Mouse (Mus musculus): ENCODE data around the gene Osbpl3. TPM values are rescaled to one million over a fixed set of nuclear protein-coding genes. Genes with fewer than 3 reads are reported as not detected.

The Osbpl3 gene
- polyA plus RNA-seq, 1 experiment from 2014 or later: 5.3 TPM

DNA sequence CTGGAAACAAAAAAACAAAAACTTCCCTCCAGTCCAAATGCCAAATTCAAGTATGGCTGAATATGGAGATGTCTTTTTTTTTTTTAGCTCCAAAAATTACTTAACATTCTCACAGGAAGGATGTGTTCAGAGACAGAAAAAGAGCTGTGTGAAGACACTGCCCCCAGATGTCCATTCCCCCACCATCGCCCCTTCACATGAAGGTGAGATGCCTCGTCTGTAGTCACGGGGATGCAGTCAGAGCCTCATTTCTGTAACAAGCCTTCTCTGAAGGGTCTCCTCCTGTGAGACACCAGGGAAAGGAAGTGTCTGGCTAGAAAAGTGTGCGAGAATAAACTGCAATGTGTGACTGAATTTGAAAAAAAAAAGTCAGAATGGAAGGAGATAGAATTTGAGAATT, 53.1 kb downstream of the Osbpl3 start:
- H3K4me3 ChIP-seq (replicated peaks; ENCODE audit: low read length): no peak overlapping the region
- H3K4me2 ChIP-seq (ENCODE audit: low read length): no peak overlapping the region
- WGBS: 85% methylated on average over 4 of the region's 4 CpGs
- no peaks in the 10 kb centered on the region for H3K4me1 ChIP-seq (replicated peaks; ENCODE audit: control insufficient read depth, insufficient read depth, low read length)
- no peak for ATAC-seq
- no peaks in the 10 kb centered on the region for H3K9me3 ChIP-seq (ENCODE audit: control insufficient read depth, low read length)
- H3K27me3 ChIP-seq (replicated peaks; ENCODE audit: control insufficient read depth, insufficient read depth, low read length): no peaks in the 10 kb centered on the region
- H3K36me3 ChIP-seq (ENCODE audit: control insufficient read depth, insufficient read depth): no peaks in the 10 kb centered on the region
- H3K27ac ChIP-seq (ENCODE audit: low read length): no peak overlapping the region
- H3K9ac ChIP-seq (replicated peaks; ENCODE audit: low read depth, low read length): no peak overlapping the region

GRCm38 (mm10) chr6:50400234-50400633, 55.8 kb downstream of the Osbpl3 start:
- H3K4me1 ChIP-seq (replicated peaks; ENCODE audit: control insufficient read depth, insufficient read depth, low read length): no peaks in the 10 kb centered on the region
- H3K36me3 ChIP-seq (ENCODE audit: control insufficient read depth, insufficient read depth): no peaks in the 10 kb centered on the region
- H3K9me3 ChIP-seq (ENCODE audit: control insufficient read depth, low read length): no peaks in the 10 kb centered on the region
- no peak overlapping the region for H3K4me2 ChIP-seq (ENCODE audit: low read length)
- H3K9ac ChIP-seq (replicated peaks; ENCODE audit: low read depth, low read length): no peak overlapping the region
- no peak for ATAC-seq
- no peaks in the 10 kb centered on the region for H3K27me3 ChIP-seq (replicated peaks; ENCODE audit: control insufficient read depth, insufficient read depth, low read length)
- H3K4me3 ChIP-seq (replicated peaks; ENCODE audit: low read length): no peak overlapping the region
- WGBS: 85% methylated on average over 6 of the region's 6 CpGs
- H3K27ac ChIP-seq (ENCODE audit: low read length): no peak overlapping the region

- H3K4me1 ChIP-seq (replicated peaks; ENCODE audit: control insufficient read depth, insufficient read depth, low read length): no peaks in the 10 kb centered on the region
- WGBS: 53% methylated on average over 6 of the region's 7 CpGs
- H3K27me3 ChIP-seq (replicated peaks; ENCODE audit: control insufficient read depth, insufficient read depth, low read length): no peaks in the 10 kb centered on the region
- H3K4me2 ChIP-seq (ENCODE audit: low read length): no peak overlapping the region
- no peak overlapping the region for H3K9ac ChIP-seq (replicated peaks; ENCODE audit: low read depth, low read length)
- no peaks in the 10 kb centered on the region for H3K9me3 ChIP-seq (ENCODE audit: control insufficient read depth, low read length)
- H3K27ac ChIP-seq (ENCODE audit: low read length): no peak overlapping the region
- H3K4me3 ChIP-seq (replicated peaks; ENCODE audit: low read length): no peak overlapping the region
- no peak for ATAC-seq
- H3K36me3 ChIP-seq (ENCODE audit: control insufficient read depth, insufficient read depth): no peaks in the 10 kb centered on the region
Measured at GRCm38 (mm10) chr6:50399427-50400195, 56.4 kb downstream of the Osbpl3 start.

- 97% methylated on average over 6 of the region's 6 CpGs for WGBS
- Histone ChIP-seq H3K27ac (ENCODE audit: low read length) (no peak overlapping the region), H3K4me2 (ENCODE audit: low read length) (no peak overlapping the region), H3K9me3 (ENCODE audit: control insufficient read depth, low read length) (no peaks in the 10 kb centered on the region), H3K4me1 (replicated peaks; ENCODE audit: control insufficient read depth, insufficient read depth, low read length) (no peaks in the 10 kb centered on the region), H3K36me3 (ENCODE audit: control insufficient read depth, insufficient read depth) (no peaks in the 10 kb centered on the region), H3K27me3 (replicated peaks; ENCODE audit: control insufficient read depth, insufficient read depth, low read length) (no peaks in the 10 kb centered on the region), H3K9ac (replicated peaks; ENCODE audit: low read depth, low read length) (no peak overlapping the region), H3K4me3 (replicated peaks; ENCODE audit: low read length) (no peak overlapping the region)
- ATAC-seq: no peak
Measured at GRCm38 (mm10) chr6:50398324-50398723, 57.7 kb downstream of the Osbpl3 start.

DNA sequence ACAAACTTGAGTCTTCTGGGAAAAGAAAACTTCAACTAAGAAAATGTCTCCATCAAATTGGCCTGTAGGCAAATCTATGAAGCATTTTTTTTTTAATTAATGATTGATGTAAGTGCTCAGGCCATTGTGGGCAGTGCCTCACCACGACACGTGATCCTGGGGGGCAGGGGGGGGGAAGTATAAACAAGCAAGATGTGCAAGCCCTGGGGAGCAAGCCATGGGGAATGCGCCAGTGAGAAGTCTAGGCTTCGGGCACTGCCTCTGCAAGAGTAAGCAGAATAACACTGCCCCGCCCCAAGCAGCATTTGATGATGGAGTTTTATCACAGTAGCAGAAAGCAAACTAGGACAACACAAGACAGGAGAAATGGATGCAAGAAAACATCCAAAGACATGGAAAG, 58.9 kb downstream of the Osbpl3 start:
- ATAC-seq: no peak
- 66% methylated on average over 5 of the region's 5 CpGs for WGBS
- Histone ChIP-seq H3K9ac (replicated peaks; ENCODE audit: low read depth, low read length) (no peak overlapping the region), H3K4me1 (replicated peaks; ENCODE audit: control insufficient read depth, insufficient read depth, low read length) (no peaks in the 10 kb centered on the region), H3K9me3 (ENCODE audit: control insufficient read depth, low read length) (no peaks in the 10 kb centered on the region), H3K36me3 (ENCODE audit: control insufficient read depth, insufficient read depth) (no peaks in the 10 kb centered on the region), H3K4me2 (ENCODE audit: low read length) (no peak overlapping the region), H3K27ac (ENCODE audit: low read length) (no peak overlapping the region), H3K4me3 (replicated peaks; ENCODE audit: low read length) (no peak overlapping the region), H3K27me3 (replicated peaks; ENCODE audit: control insufficient read depth, insufficient read depth, low read length) (no peaks in the 10 kb centered on the region)

DNA sequence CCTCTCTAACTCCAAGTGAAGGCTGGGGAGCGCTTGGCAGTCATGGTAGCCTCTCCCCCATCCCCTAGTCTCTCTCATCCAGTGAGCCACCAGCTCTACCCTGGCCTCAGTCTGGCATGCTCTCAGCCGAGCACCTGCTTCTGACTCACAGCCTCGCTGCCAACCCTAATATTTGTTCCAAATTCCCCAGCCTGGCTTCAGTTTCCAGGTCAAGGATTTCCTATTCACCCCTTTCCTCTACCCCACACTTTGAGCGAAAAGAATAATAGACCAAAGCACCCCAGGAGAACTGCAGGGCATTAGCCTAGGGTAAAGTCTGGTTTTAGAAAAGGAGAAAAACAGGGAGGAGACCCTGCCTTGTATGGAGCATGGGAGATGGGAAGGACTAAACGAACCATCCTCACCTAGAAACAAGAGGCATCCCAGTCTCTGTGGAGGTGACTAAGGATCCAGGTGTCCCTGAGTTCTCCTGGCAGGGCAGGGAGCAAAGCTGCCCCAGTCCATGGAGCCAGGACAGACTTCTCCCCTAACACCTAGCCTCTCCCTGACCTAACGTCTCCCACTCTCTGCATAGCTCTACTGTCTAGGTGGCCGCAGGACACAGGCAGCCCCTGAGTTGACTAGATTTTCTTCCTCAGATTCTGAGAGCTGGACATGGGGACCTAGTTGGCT, 60.2 kb downstream of the Osbpl3 start:
- no peaks in the 10 kb centered on the region for H3K9me3 ChIP-seq (ENCODE audit: control insufficient read depth, low read length)
- ATAC-seq: no peak
- WGBS: 52% methylated on average over 7 of the region's 7 CpGs
- no peak overlapping the region for H3K9ac ChIP-seq (replicated peaks; ENCODE audit: low read depth, low read length)
- H3K4me1 ChIP-seq (replicated peaks; ENCODE audit: control insufficient read depth, insufficient read depth, low read length): no peaks in the 10 kb centered on the region
- H3K27ac ChIP-seq (ENCODE audit: low read length): no peak overlapping the region
- no peak overlapping the region for H3K4me2 ChIP-seq (ENCODE audit: low read length)
- no peaks in the 10 kb centered on the region for H3K27me3 ChIP-seq (replicated peaks; ENCODE audit: control insufficient read depth, insufficient read depth, low read length)
- no peaks in the 10 kb centered on the region for H3K36me3 ChIP-seq (ENCODE audit: control insufficient read depth, insufficient read depth)
- no peak overlapping the region for H3K4me3 ChIP-seq (replicated peaks; ENCODE audit: low read length)

GRCm38 (mm10) chr6:50394432-50394831, 61.6 kb downstream of the Osbpl3 start:
- H3K4me3 ChIP-seq (replicated peaks; ENCODE audit: low read length): no peak overlapping the region
- H3K27ac ChIP-seq (ENCODE audit: low read length): no peak overlapping the region
- no peaks in the 10 kb centered on the region for H3K27me3 ChIP-seq (replicated peaks; ENCODE audit: control insufficient read depth, insufficient read depth, low read length)
- ATAC-seq: no peak
- H3K4me2 ChIP-seq (ENCODE audit: low read length): no peak overlapping the region
- no peak overlapping the region for H3K9ac ChIP-seq (replicated peaks; ENCODE audit: low read depth, low read length)
- H3K4me1 ChIP-seq (replicated peaks; ENCODE audit: control insufficient read depth, insufficient read depth, low read length): no peaks in the 10 kb centered on the region
- no peaks in the 10 kb centered on the region for H3K9me3 ChIP-seq (ENCODE audit: control insufficient read depth, low read length)
- no peaks in the 10 kb centered on the region for H3K36me3 ChIP-seq (ENCODE audit: control insufficient read depth, insufficient read depth)
- WGBS: 88% methylated on average over 3 of the region's 3 CpGs

- no peak overlapping the region for H3K9ac ChIP-seq (replicated peaks; ENCODE audit: low read depth, low read length)
- H3K4me3 ChIP-seq (replicated peaks; ENCODE audit: low read length): no peak overlapping the region
- no peaks in the 10 kb centered on the region for H3K9me3 ChIP-seq (ENCODE audit: control insufficient read depth, low read length)
- WGBS: 92% methylated on average over 8 of the region's 8 CpGs
- H3K36me3 ChIP-seq (ENCODE audit: control insufficient read depth, insufficient read depth): no peaks in the 10 kb centered on the region
- no peak overlapping the region for H3K27ac ChIP-seq (ENCODE audit: low read length)
- no peaks in the 10 kb centered on the region for H3K4me1 ChIP-seq (replicated peaks; ENCODE audit: control insufficient read depth, insufficient read depth, low read length)
- ATAC-seq: no peak
- H3K27me3 ChIP-seq (replicated peaks; ENCODE audit: control insufficient read depth, insufficient read depth, low read length): no peaks in the 10 kb centered on the region
- no peak overlapping the region for H3K4me2 ChIP-seq (ENCODE audit: low read length)
Measured at GRCm38 (mm10) chr6:50393960-50394359, 62.0 kb downstream of the Osbpl3 start.

DNA sequence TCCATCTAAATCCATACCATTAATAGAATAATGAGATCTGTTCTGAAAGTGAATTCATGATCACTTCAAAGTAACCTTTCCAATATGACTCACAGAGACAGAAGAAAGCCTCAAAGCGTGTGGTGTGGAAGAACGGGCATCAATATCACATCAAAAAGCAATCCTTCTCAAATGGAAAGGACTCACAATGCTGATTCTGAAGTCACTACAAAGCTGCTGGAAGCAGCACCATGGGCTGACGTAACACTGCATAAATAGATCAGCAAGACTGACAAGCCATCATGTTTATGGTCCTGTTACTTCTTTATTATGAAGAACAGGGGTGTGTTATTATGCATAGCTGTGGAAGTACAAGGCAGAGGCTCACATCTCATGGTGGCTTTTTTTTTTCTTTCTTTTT, 64.0 kb downstream of the Osbpl3 start:
- no peak for ATAC-seq
- 81% methylated on average over 3 of the region's 3 CpGs for WGBS
- no peak overlapping the region for H3K4me3 ChIP-seq (replicated peaks; ENCODE audit: low read length)

More for the DNA sequence above, 64.0 kb downstream of the Osbpl3 start:
- no peak overlapping the region for H3K4me2 ChIP-seq (ENCODE audit: low read length)
- no peaks in the 10 kb centered on the region for H3K9me3 ChIP-seq (ENCODE audit: control insufficient read depth, low read length)
- no peaks in the 10 kb centered on the region for H3K27me3 ChIP-seq (replicated peaks; ENCODE audit: control insufficient read depth, insufficient read depth, low read length)
- no peak overlapping the region for H3K27ac ChIP-seq (ENCODE audit: low read length)
- no peaks in the 10 kb centered on the region for H3K4me1 ChIP-seq (replicated peaks; ENCODE audit: control insufficient read depth, insufficient read depth, low read length)
- H3K9ac ChIP-seq (replicated peaks; ENCODE audit: low read depth, low read length): no peak overlapping the region
- H3K36me3 ChIP-seq (ENCODE audit: control insufficient read depth, insufficient read depth): no peaks in the 10 kb centered on the region

All from forebrain, embryonic 16.5 days (tissue).